Mouse (Mus musculus) megakaryocyte, embryonic 14.5 days (primary cell): ENCODE data around the gene Mxra7. TPM values are rescaled to one million over a fixed set of nuclear protein-coding genes. Genes with fewer than 3 reads are reported as not detected.
A peak's percentile ranks its signal among the peaks of the same experiment; 100 is the strongest.

Experiments used
- H3K27me3 ChIP-seq: replicated peaks from 2 replicates; pipeline ENCODE3; 2012; ENCODE audit warnings: inconsistent platforms
- H3K36me3 ChIP-seq: replicated peaks from 2 replicates; pipeline ENCODE3; 2012; ENCODE audit warnings: low read length, inconsistent platforms, mixed read lengths
- H3K4me1 ChIP-seq: 2 replicates; pipeline ENCODE4 v1.6.1; 2012; ENCODE audit warnings: inconsistent platforms
- H3K4me3 ChIP-seq: replicated peaks from 2 replicates; pipeline ENCODE3; 2012; ENCODE audit warnings: moderate library complexity, mild to moderate bottlenecking, inconsistent platforms
- H3K9me3 ChIP-seq: 2 replicates; pipeline ENCODE4 v1.6.1; 2012; ENCODE audit warnings: inconsistent platforms
- FLI1 ChIP-seq: IDR thresholded peaks from 2 replicates; pipeline ENCODE4 v1.6.1; 2012; ENCODE audit warnings: low read length, inconsistent platforms, mixed read lengths
- GATA1 ChIP-seq: IDR thresholded peaks from 3 replicates; pipeline ENCODE4 v1.6.1; 2012; ENCODE audit warnings: mixed read lengths, low read length, inconsistent platforms, borderline replicate concordance
- polyA plus RNA-seq: library from polyadenylated mRNA; stranded (reverse); fragments of >175 nt; gene quantifications from 2 replicates; pipeline ENCODE4 v1.2.3, GENCODE M21; 2012; ENCODE audit warnings: low replicate concordance; ENCODE audit not compliant: insufficient read depth

Mxra7 gene
- polyA plus RNA-seq, 1 experiment = not detected

- H3K4me3 ChIP-seq = no peak overlapping the region
- H3K36me3 ChIP-seq = peaks cover 57% of the 10 kb centered on the region
- TF ChIP-seq FLI1 = no peak
- TF ChIP-seq GATA1 = no peak
- no peaks in the 10 kb centered on the region for H3K27me3 ChIP-seq
- peaks cover 49% of the 10 kb centered on the region for H3K4me1 ChIP-seq
- no peaks in the 10 kb centered on the region for H3K9me3 ChIP-seq
These were observed 19.6 kb upstream of the Mxra7 start for GRCm38 (mm10) chr11:116847187-116848085.

DNA sequence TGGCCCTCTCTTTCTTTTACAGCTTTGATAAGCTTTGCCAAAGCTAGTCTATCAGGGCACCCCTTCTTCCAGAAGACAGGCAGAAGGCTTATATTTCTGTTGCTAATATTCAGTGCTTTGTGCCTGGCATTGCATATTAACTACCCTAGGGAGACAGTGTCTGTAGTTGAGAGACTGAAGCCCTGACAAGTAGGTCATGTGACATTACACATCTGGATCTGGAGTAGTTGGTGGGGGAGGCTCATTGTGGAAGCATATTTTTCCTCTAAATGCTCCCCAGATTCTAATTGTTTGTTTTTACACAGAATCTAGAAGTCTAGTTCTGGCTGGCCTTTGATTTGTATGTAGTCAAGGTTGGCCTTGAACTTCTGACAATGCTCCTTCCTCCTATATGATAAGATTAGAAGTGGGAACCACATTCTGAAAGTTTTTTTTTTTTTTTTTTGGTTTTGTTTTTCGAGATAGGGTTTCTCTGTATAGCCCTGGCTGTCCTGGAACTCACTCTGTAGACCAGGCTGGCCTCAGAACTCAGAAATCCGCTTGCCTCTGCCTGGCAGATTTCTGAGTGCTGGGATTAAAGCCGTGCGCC is 18.8 kb upstream of the Mxra7 start:
- H3K9me3 ChIP-seq = no peaks in the 10 kb centered on the region
- peaks cover 50% of the 10 kb centered on the region for H3K4me1 ChIP-seq
- no peaks in the 10 kb centered on the region for H3K27me3 ChIP-seq
- H3K36me3 ChIP-seq = peaks cover 55% of the 10 kb centered on the region
- no peak overlapping the region for H3K4me3 ChIP-seq
- TF ChIP-seq GATA1 (no peak), FLI1 (no peak)

DNA sequence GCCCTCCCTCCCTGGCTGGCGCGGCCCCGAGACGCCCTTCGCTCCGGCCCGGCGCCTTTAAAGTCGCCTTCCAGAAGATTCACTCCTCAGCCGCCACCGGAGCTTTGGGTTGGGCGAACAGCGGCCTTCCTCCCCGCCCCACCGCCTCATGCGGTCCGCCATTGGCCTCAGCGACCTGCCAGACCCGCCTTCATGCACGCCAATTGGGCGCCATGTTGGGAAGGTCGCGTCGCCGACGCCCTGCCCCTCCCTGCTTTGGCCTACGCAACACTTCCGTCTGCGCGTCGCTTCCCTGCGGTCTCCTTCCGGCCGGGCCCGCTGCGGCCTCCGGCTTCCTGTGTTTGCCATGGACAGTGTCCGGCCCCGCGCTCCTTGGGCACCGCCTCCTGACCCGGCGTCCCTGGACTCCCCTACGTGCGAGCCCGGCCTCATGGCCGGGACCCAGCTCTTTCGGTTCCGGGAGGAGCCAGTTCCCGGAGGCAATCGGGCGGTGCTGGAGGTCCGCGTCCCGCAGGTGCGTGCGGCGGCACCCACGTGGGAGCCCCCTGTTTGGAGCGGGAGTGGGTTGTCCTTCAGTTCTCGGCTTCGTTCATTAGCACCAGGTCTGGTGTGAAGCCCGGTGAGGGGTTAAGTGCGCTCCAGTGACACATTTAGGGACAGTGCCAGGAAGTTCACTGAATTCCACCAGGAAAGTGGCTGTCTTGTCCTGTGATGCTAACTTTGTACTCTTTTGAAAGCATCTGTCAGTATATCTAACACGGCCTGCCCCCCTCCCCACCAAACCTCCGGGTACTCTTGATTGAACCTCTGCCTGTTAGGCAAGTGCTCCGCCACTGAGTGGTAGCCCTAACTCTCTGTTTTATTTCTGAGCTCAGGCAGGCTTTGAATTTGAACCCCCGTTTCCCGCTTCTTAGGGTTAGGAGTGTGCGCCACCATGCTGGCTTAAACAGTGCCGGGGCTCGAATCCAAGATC is 15.7 kb upstream of the Mxra7 start, which contains the start of the genes Mettl23 and Jmjd6:
Gene Mettl23 (plus strand): TSS at position 18 of the 973 bp plus-strand sequence.
Gene Jmjd6 (minus strand): TSS at position 189 of the 973 bp plus-strand sequence.
- no peak for TF ChIP-seq GATA1
- TF ChIP-seq FLI1 = peak; percentile 83
- no peaks in the 10 kb centered on the region for H3K27me3 ChIP-seq
- H3K9me3 ChIP-seq = no peaks in the 10 kb centered on the region
- H3K4me1 ChIP-seq = peaks cover 74% of the 10 kb centered on the region
- H3K36me3 ChIP-seq = peaks cover 61% of the 10 kb centered on the region
- H3K4me3 ChIP-seq = peak within 1 kb of the TSS; percentile 95

GRCm38 (mm10) chr11:116842531-116843260 is 14.8 kb upstream of the Mxra7 start:
- Histone ChIP-seq H3K27me3 (no peaks in the 10 kb centered on the region), H3K36me3 (peaks cover 61% of the 10 kb centered on the region), H3K4me1 (peaks cover 72% of the 10 kb centered on the region), H3K9me3 (no peaks in the 10 kb centered on the region), H3K4me3 (peak overlapping the region; percentile 95)
- TF ChIP-seq FLI1 (no peak), GATA1 (no peak)

- Histone ChIP-seq H3K4me1 (peaks cover 72% of the 10 kb centered on the region), H3K27me3 (no peaks in the 10 kb centered on the region), H3K9me3 (no peaks in the 10 kb centered on the region), H3K4me3 (peak overlapping the region; percentile 95), H3K36me3 (peaks cover 63% of the 10 kb centered on the region)
- no peak for TF ChIP-seq GATA1
- no peak for TF ChIP-seq FLI1
These were observed 12.9 kb upstream of the Mxra7 start for GRCm38 (mm10) chr11:116840748-116841147.

GRCm38 (mm10) chr11:116839601-116840000 is 11.8 kb upstream of the Mxra7 start:
- no peak for TF ChIP-seq FLI1
- TF ChIP-seq GATA1 = no peak
- Histone ChIP-seq H3K4me3 (peak overlapping the region; percentile 44), H3K27me3 (no peaks in the 10 kb centered on the region), H3K9me3 (no peaks in the 10 kb centered on the region), H3K4me1 (peaks cover 71% of the 10 kb centered on the region), H3K36me3 (peaks cover 72% of the 10 kb centered on the region)

- peaks cover 69% of the 10 kb centered on the region for H3K4me1 ChIP-seq
- no peaks in the 10 kb centered on the region for H3K9me3 ChIP-seq
- no peaks in the 10 kb centered on the region for H3K27me3 ChIP-seq
- peaks cover 79% of the 10 kb centered on the region for H3K36me3 ChIP-seq
- peak overlapping the region; percentile 20 for H3K4me3 ChIP-seq
- TF ChIP-seq FLI1 (no peak), GATA1 (no peak)
These were observed 11.1 kb upstream of the Mxra7 start for GRCm38 (mm10) chr11:116838936-116839335.

DNA sequence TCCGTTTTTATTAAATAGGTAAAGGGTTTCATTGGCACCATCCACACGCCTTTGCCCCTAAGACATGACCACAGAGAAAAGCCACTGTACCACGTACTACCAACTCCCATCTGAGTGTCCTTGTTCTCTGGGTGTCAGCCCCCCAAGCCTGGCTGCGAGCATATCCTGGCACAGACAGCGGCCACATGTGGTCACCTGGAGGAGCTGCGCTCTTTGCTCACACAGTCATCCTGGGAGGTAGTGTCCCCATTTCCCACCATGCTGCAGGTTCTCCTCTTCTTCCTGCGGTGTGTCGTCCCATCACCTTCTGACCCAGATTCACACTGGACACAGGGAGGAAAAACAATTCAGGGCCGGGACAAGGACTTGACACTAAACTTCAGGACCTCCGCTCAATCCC is 9.6 kb upstream of the Mxra7 start:
- Histone ChIP-seq H3K4me1 (peaks cover 82% of the 10 kb centered on the region), H3K36me3 (peaks cover 94% of the 10 kb centered on the region), H3K9me3 (no peaks in the 10 kb centered on the region), H3K4me3 (no peak overlapping the region), H3K27me3 (no peaks in the 10 kb centered on the region)
- TF ChIP-seq GATA1 (no peak), FLI1 (no peak)

DNA sequence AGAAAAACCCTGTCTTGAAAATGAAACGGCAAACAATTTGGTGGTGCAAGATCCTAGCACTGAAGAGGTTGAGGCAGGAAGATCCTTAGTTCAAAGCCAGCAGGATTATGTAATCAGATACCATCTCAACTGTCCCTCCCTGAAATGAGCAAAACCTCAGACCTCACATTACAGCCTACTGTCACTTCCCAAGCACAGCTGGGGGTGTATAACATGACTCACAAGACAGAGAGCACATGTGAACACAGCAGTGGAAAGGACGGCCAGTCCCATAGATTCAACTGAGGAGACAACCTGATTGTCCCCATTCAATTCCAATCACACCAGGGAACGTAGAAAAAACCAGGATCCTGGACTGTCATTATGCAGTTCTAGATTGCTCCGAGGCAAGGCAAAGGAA is 8.4 kb upstream of the Mxra7 start:
- Histone ChIP-seq H3K4me3 (no peak overlapping the region), H3K4me1 (peaks cover 77% of the 10 kb centered on the region), H3K27me3 (no peaks in the 10 kb centered on the region)

More for the DNA sequence above, 8.4 kb upstream of the Mxra7 start:
- TF ChIP-seq FLI1 (no peak), GATA1 (no peak)
- H3K36me3 ChIP-seq = peaks cover 91% of the 10 kb centered on the region
- H3K9me3 ChIP-seq = no peaks in the 10 kb centered on the region
